Mouse (Mus musculus) cerebellum, postnatal 36 days (tissue): ENCODE data around the gene Tmem212.

Experiments
- DNase-seq, 2 experiments: peaks; one replicate each; pipeline ENCODE4 v3.0.0; 2021 to 2022; ENCODE audit warnings: mixed read lengths in 2 of 2

The Tmem212 gene

GRCm38 (mm10) chr3:27839795-27840194 lies 56.4 kb downstream of the Tmem212 start:
- DNase-seq: no peak

- no peak for DNase-seq
These were observed 56.9 kb downstream of the Tmem212 start for GRCm38 (mm10) chr3:27839231-27839630.

- DNase-seq: no peak
These were observed 59.9 kb downstream of the Tmem212 start for GRCm38 (mm10) chr3:27836297-27836696.

- no peak for DNase-seq
These were observed 60.4 kb downstream of the Tmem212 start for GRCm38 (mm10) chr3:27835786-27836185.

- no peak for DNase-seq
These were observed 67.4 kb downstream of the Tmem212 start for GRCm38 (mm10) chr3:27828755-27829154.

GRCm38 (mm10) chr3:27827236-27827635 lies 68.9 kb downstream of the Tmem212 start:
- no peak for DNase-seq

- no peak for DNase-seq
These were observed 70.2 kb downstream of the Tmem212 start for GRCm38 (mm10) chr3:27825985-27826384.
